Mouse (Mus musculus): ENCODE results near the gene Ythdc1. TPM values are rescaled to one million over a fixed set of nuclear protein-coding genes. Genes with fewer than 3 reads are reported as not detected.
"Not testable (repeated sequence)": the region's sequence is repeated elsewhere in the genome, so short reads cannot be mapped to it uniquely, and the experiment has no call there.

The Ythdc1 gene
- polyA plus RNA-seq, 1 experiment from 2014 or later = 12.4 TPM

- no peak overlapping the region for H3K4me3 ChIP-seq (replicated peaks)
- 57% methylated on average over 3 of the region's 3 CpGs for WGBS (ENCODE audit: insufficient replicate concordance)
- ATAC-seq (ENCODE audit: insufficient read depth) = no peak
- peaks cover 35% of the 10 kb centered on the region for H3K36me3 ChIP-seq (replicated peaks)
- no peaks in the 10 kb centered on the region for H3K27me3 ChIP-seq
- no peak overlapping the region for H3K27ac ChIP-seq (replicated peaks)
- H3K9me3 ChIP-seq (replicated peaks) = no peaks in the 10 kb centered on the region
- H3K4me2 ChIP-seq = no peak overlapping the region
- H3K9ac ChIP-seq = no peak overlapping the region
- H3K4me1 ChIP-seq (replicated peaks) = no peaks in the 10 kb centered on the region
Observed at GRCm38 (mm10) chr5:86816795-86817194, 12.8 kb downstream of the Ythdc1 start.

GRCm38 (mm10) chr5:86836378-86836777 is 32.4 kb downstream of the Ythdc1 start:
- not testable (repeated sequence) for H3K4me3 ChIP-seq (replicated peaks); H3K27me3 ChIP-seq; H3K9ac ChIP-seq; H3K4me2 ChIP-seq; H3K27ac ChIP-seq (replicated peaks); ATAC-seq (ENCODE audit: insufficient read depth); H3K4me1 ChIP-seq (replicated peaks); H3K9me3 ChIP-seq (replicated peaks)
- WGBS (ENCODE audit: insufficient replicate concordance) = 81% methylated on average over 4 of the region's 4 CpGs
- peaks cover 28% of the 10 kb centered on the region for H3K36me3 ChIP-seq (replicated peaks)

- WGBS (ENCODE audit: insufficient replicate concordance) = 75% methylated on average over 1 of the region's 1 CpGs
- Histone ChIP-seq H3K4me1 (replicated peaks) (no peaks in the 10 kb centered on the region), H3K9me3 (replicated peaks) (no peaks in the 10 kb centered on the region), H3K4me3 (replicated peaks) (no peak overlapping the region), H3K4me2 (no peak overlapping the region), H3K9ac (no peak overlapping the region), H3K27ac (replicated peaks) (no peak overlapping the region), H3K36me3 (replicated peaks) (peaks cover 23% of the 10 kb centered on the region), H3K27me3 (no peaks in the 10 kb centered on the region)
- ATAC-seq (ENCODE audit: insufficient read depth) = no peak
Observed at GRCm38 (mm10) chr5:86838110-86838509, 34.1 kb downstream of the Ythdc1 start.

DNA sequence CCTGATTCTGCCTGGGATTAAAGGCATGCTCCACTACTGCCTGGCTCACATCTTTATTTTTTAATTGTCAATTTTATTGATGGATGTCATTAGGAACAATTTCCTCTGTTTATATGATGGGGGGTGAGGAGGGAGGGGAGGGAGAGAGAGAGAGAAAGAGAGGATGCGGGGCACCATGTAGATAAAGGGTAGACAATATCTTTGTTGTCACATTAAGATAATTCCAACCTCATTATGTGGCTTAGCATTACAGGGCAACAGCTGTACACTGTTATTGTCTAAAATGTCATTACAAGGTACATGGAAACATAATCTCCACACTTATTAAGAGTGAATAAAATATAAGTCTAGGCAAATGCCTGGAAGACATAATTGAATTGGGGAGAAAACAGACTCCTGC is 35.5 kb downstream of the Ythdc1 start:
- Histone ChIP-seq H3K4me2 (no peak overlapping the region), H3K36me3 (replicated peaks) (peaks cover 16% of the 10 kb centered on the region), H3K4me3 (replicated peaks) (no peak overlapping the region), H3K27me3 (no peaks in the 10 kb centered on the region), H3K9ac (no peak overlapping the region), H3K9me3 (replicated peaks) (no peaks in the 10 kb centered on the region), H3K27ac (replicated peaks) (no peak overlapping the region), H3K4me1 (replicated peaks) (no peaks in the 10 kb centered on the region)
- WGBS (ENCODE audit: insufficient replicate concordance) = 75% methylated on average over 1 of the region's 1 CpGs
- no peak for ATAC-seq (ENCODE audit: insufficient read depth)

DNA sequence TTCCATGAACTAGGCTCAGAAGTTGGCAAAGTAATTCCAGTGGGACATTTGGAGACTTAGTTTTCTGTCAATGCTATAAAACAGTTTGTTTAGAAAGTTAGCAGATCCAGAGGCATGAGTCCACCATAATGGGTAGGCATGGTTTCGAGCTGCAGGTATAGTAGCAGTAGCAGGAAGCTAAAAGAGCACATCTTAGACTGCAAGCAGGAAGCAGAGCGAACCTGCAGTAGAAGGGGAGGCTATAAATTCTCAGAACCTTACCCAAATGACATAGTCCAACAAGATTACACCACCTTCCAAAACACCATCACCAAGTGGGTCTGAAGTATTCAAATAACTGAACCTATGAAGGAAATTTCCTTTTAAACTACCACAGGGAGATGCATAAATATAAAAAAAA is 36.2 kb downstream of the Ythdc1 start:
- H3K27ac ChIP-seq (replicated peaks) = no peak overlapping the region
- no peak overlapping the region for H3K9ac ChIP-seq
- H3K9me3 ChIP-seq (replicated peaks) = no peaks in the 10 kb centered on the region
- no peaks in the 10 kb centered on the region for H3K4me1 ChIP-seq (replicated peaks)
- no peaks in the 10 kb centered on the region for H3K27me3 ChIP-seq
- 70% methylated on average over 2 of the region's 2 CpGs for WGBS (ENCODE audit: insufficient replicate concordance)
- no peak overlapping the region for H3K4me3 ChIP-seq (replicated peaks)
- no peak overlapping the region for H3K4me2 ChIP-seq
- ATAC-seq (ENCODE audit: insufficient read depth) = no peak
- peaks cover 13% of the 10 kb centered on the region for H3K36me3 ChIP-seq (replicated peaks)

DNA sequence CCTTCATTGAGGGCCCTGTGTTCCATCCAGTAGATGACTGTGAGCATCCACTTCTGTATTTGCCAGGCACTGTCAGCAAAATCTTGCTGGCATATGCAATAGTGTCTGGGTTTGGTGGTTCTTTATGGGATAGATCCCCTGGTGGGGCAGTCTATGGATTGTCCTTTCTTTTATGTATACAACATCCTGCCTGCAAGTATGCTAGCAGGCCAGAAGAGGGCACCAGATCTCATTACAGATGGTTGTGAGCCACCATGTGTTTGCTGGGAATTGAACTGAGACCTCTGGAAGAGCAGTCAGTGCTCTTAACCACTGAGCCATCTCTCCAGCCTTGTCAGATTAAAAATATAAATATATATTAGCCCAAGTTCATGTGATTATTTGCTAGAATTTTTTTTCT is 37.2 kb downstream of the Ythdc1 start:
- not testable (repeated sequence) for H3K9me3 ChIP-seq (replicated peaks); H3K36me3 ChIP-seq (replicated peaks); H3K27ac ChIP-seq (replicated peaks); ATAC-seq (ENCODE audit: insufficient read depth); H3K4me1 ChIP-seq (replicated peaks); H3K27me3 ChIP-seq; H3K4me3 ChIP-seq (replicated peaks); H3K9ac ChIP-seq; H3K4me2 ChIP-seq

- no peak overlapping the region for H3K9ac ChIP-seq
- no peak overlapping the region for H3K27ac ChIP-seq (replicated peaks)
- H3K4me1 ChIP-seq (replicated peaks) = no peaks in the 10 kb centered on the region
- H3K9me3 ChIP-seq (replicated peaks) = no peaks in the 10 kb centered on the region
- ATAC-seq (ENCODE audit: insufficient read depth) = no peak
- no peak overlapping the region for H3K4me3 ChIP-seq (replicated peaks)
- no peak overlapping the region for H3K4me2 ChIP-seq
- no peaks in the 10 kb centered on the region for H3K36me3 ChIP-seq (replicated peaks)
- no peaks in the 10 kb centered on the region for H3K27me3 ChIP-seq
Observed at GRCm38 (mm10) chr5:86850104-86850503, 46.1 kb downstream of the Ythdc1 start.

- no peaks in the 10 kb centered on the region for H3K9me3 ChIP-seq (replicated peaks)
- no peak overlapping the region for H3K4me2 ChIP-seq
- no peak for ATAC-seq (ENCODE audit: insufficient read depth)
- no peak overlapping the region for H3K4me3 ChIP-seq (replicated peaks)
- H3K9ac ChIP-seq = no peak overlapping the region
- H3K27ac ChIP-seq (replicated peaks) = no peak overlapping the region
- no peaks in the 10 kb centered on the region for H3K27me3 ChIP-seq
- H3K36me3 ChIP-seq (replicated peaks) = no peaks in the 10 kb centered on the region
- no peaks in the 10 kb centered on the region for H3K4me1 ChIP-seq (replicated peaks)
- 51% methylated on average over 5 of the region's 5 CpGs for WGBS (ENCODE audit: insufficient replicate concordance)
Observed at GRCm38 (mm10) chr5:86851658-86852057, 47.6 kb downstream of the Ythdc1 start.

DNA sequence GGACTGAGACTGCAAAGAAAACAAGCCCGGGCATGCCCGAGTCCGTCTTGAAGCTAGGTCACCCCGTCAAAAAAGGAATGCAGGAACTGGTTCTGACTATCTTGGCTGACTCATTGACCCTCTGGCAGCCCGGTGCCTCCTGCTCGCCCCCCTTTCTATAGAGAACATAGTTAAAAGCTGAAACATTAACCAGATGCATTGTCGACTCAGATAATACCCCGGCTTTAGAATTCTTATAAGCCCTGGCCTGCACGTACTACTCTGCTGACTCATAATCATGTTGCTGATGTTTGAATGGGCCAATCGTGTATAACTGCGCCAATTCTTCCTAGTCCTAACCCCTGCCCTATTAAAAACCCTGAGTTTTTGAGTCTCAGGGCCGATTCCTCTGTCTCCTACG is 52.5 kb downstream of the Ythdc1 start:
- H3K4me2 ChIP-seq; H3K4me3 ChIP-seq (replicated peaks); H3K4me1 ChIP-seq (replicated peaks); ATAC-seq (ENCODE audit: insufficient read depth); H3K9me3 ChIP-seq (replicated peaks); H3K9ac ChIP-seq; H3K27ac ChIP-seq (replicated peaks); H3K36me3 ChIP-seq (replicated peaks); H3K27me3 ChIP-seq: not testable (repeated sequence)
- WGBS (ENCODE audit: insufficient replicate concordance) = 70% methylated on average over 13 of the region's 13 CpGs

DNA sequence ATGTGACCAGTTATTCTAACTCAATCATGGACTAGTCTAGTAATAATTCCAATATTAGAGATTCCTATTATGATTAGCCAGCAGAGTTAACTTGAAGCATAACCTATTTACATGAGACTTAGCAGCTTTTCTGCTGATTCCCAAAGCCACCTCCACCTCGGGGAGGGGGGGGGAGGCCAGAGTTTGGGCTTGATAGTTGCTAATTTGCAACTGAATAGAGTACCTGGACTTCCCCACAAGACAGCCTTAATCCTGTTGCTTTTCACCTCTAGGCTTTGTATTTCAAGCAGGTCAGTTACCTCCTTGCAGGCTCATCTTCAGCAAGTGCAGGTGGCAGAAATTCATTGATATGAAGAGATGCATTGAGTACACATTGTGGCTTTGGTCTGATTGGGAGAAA is 53.7 kb downstream of the Ythdc1 start:
- H3K9ac ChIP-seq = no peak overlapping the region
- 13% methylated on average over 1 of the region's 1 CpGs for WGBS (ENCODE audit: insufficient replicate concordance)
- no peaks in the 10 kb centered on the region for H3K9me3 ChIP-seq (replicated peaks)
- no peak overlapping the region for H3K27ac ChIP-seq (replicated peaks)
- no peaks in the 10 kb centered on the region for H3K4me1 ChIP-seq (replicated peaks)
- H3K4me3 ChIP-seq (replicated peaks) = no peak overlapping the region
- ATAC-seq (ENCODE audit: insufficient read depth) = no peak
- no peaks in the 10 kb centered on the region for H3K27me3 ChIP-seq
- no peak overlapping the region for H3K4me2 ChIP-seq
- H3K36me3 ChIP-seq (replicated peaks) = no peaks in the 10 kb centered on the region

GRCm38 (mm10) chr5:86858336-86858735 is 54.3 kb downstream of the Ythdc1 start:
- H3K9me3 ChIP-seq (replicated peaks) = no peaks in the 10 kb centered on the region
- no peak overlapping the region for H3K4me2 ChIP-seq
- H3K4me3 ChIP-seq (replicated peaks) = no peak overlapping the region
- H3K36me3 ChIP-seq (replicated peaks) = no peaks in the 10 kb centered on the region
- H3K9ac ChIP-seq = no peak overlapping the region
- WGBS (ENCODE audit: insufficient replicate concordance) = 39% methylated on average over 3 of the region's 3 CpGs
- H3K27ac ChIP-seq (replicated peaks) = no peak overlapping the region
- no peaks in the 10 kb centered on the region for H3K27me3 ChIP-seq
- no peaks in the 10 kb centered on the region for H3K4me1 ChIP-seq (replicated peaks)
- ATAC-seq (ENCODE audit: insufficient read depth) = no peak

- H3K9me3 ChIP-seq (replicated peaks) = no peaks in the 10 kb centered on the region
- no peak overlapping the region for H3K4me2 ChIP-seq
- H3K36me3 ChIP-seq (replicated peaks) = no peaks in the 10 kb centered on the region
- H3K4me1 ChIP-seq (replicated peaks) = no peaks in the 10 kb centered on the region
- ATAC-seq (ENCODE audit: insufficient read depth) = no peak
- WGBS (ENCODE audit: insufficient replicate concordance) = 17% methylated on average over 1 of the region's 1 CpGs
- no peak overlapping the region for H3K9ac ChIP-seq
- H3K27me3 ChIP-seq = no peaks in the 10 kb centered on the region
- H3K4me3 ChIP-seq (replicated peaks) = no peak overlapping the region
- no peak overlapping the region for H3K27ac ChIP-seq (replicated peaks)
Observed at GRCm38 (mm10) chr5:86871877-86872276, 67.9 kb downstream of the Ythdc1 start.

Data from liver, embryonic 15.5 days (tissue).